ENCODE assay signal across 15 mouse cellular contexts in genomic region chr3:21761909-21762308, GRCm38 (mm10).
A peak's percentile ranks its signal among the peaks of the same experiment; 100 is the strongest.
DNase-seq lines count a peak whose midpoint lies in the region; TF ChIP-seq lines count a peak whose summit lies in the region.
"Had no signal": no experiment of that assay in that cellular context is flagged by ENCODE, and none has a peak within 500 bp of the region (broad histone marks: within the 10 kb centered on the region; RNA-seq: fewer than 3 reads in every experiment).

No protein-coding gene starts in this region.

- H3K79me3 ChIP-seq in C2C12 (ENCODE audit: low read depth), result no peaks in the 10 kb centered on the region

- 83% methylated on average over 3 of the region's 3 CpGs for WGBS in limb, embryonic 10.5 days

- TF ChIP-seq CTCF in C2C12 (IDR thresholded peaks at IDR 0.05; ENCODE audit: control insufficient read depth, insufficient read depth, insufficient read length), result no peak

- no peak overlapping the region for H3K27ac ChIP-seq in limb, embryonic 10.5 days
- H3K27ac ChIP-seq: forebrain, embryonic 10.5 days; hindbrain, embryonic 15.5 days; limb, embryonic 12.5 days; macrophage had no signal

- no peak overlapping the region for H3K4me3 ChIP-seq in C2C12 (ENCODE audit: insufficient read depth, poor library complexity, severe bottlenecking)
- H3K4me3 ChIP-seq in limb, embryonic 10.5 days, result no peak overlapping the region
- H3K4me3 ChIP-seq: forebrain, embryonic 10.5 days; hindbrain, embryonic 15.5 days; limb, embryonic 12.5 days had no signal

- no peaks in the 10 kb centered on the region for H3K27me3 ChIP-seq in C2C12 (ENCODE audit: control insufficient read depth, insufficient read depth, insufficient read length)
- no peaks in the 10 kb centered on the region for H3K27me3 ChIP-seq in limb, embryonic 10.5 days (ENCODE audit: low read depth, poor library complexity, severe bottlenecking)
- H3K27me3 ChIP-seq: hindbrain, embryonic 15.5 days; limb, embryonic 12.5 days had no signal

- H3K9me3 ChIP-seq in limb, embryonic 10.5 days (replicated peaks), result no peaks in the 10 kb centered on the region
- H3K9me3 ChIP-seq: forebrain, embryonic 10.5 days; hindbrain, embryonic 15.5 days; limb, embryonic 12.5 days had no signal

- no peaks in the 10 kb centered on the region for H3K79me2 ChIP-seq in C2C12 (ENCODE audit: control insufficient read depth, insufficient read depth)

- H3K4me1 ChIP-seq in limb, embryonic 10.5 days, result no peaks in the 10 kb centered on the region
- H3K4me1 ChIP-seq: forebrain, embryonic 10.5 days; hindbrain, embryonic 15.5 days; limb, embryonic 12.5 days had no signal

- H3ac ChIP-seq in C2C12 (ENCODE audit: control insufficient read depth, insufficient read length, low read depth), result no peak overlapping the region

- no peaks in the 10 kb centered on the region for H3K36me3 ChIP-seq in C2C12 (ENCODE audit: control insufficient read depth, insufficient read depth)
- H3K36me3 ChIP-seq in limb, embryonic 10.5 days, result no peaks in the 10 kb centered on the region
- H3K36me3 ChIP-seq: forebrain, embryonic 10.5 days; hindbrain, embryonic 15.5 days; limb, embryonic 12.5 days had no signal

- DNase-seq in kidney, adult 8-10 months, result peak; percentile 12 to 13
- DNase-seq in kidney, postnatal 10 days, result no peak
- DNase-seq in adrenal gland, postnatal 25 days, result peak; percentile 54
- peak; percentile 28 for DNase-seq in lung, postnatal 14 days
- DNase-seq in natural killer cell, adult 2 months (ENCODE audit: low spot score in 2 of 2), result no peak
- DNase-seq in frontal cortex, adult 2 months (ENCODE audit: extremely low spot score in 1 of 2, low spot score in 1 of 2), result no peak
- no peak for DNase-seq in limb, embryonic 10.5 days (ENCODE audit: low spot score)
- DNase-seq: cerebellum, adult 18-20 months; layer of hippocampus, adult 9-11 months; retina, postnatal 1 day had no signal

TF ChIP-seq in C2C12, 6 proteins besides CTCF, POLR2A, EP300 and RAD21:
- no peak for TF ChIP-seq MYOG (IDR thresholded peaks at IDR 0.05; ENCODE audit: control insufficient read depth, extremely low read depth, insufficient read length)
- peak; percentile 95 for TF ChIP-seq CEBPB (IDR thresholded peaks at IDR 0.05; ENCODE audit: low read depth)

Comparison
In these comparisons a context has a peak if more than half of its experiments do, and no peak if none do; other contexts are left out.
1. DNase-seq: peak in kidney, adult 8-10 months (2 of 2), adrenal gland, postnatal 25 days (single experiment) and lung, postnatal 14 days (single experiment); none in kidney, postnatal 10 days (single experiment), natural killer cell, adult 2 months (0 of 2), frontal cortex, adult 2 months (0 of 2) and limb, embryonic 10.5 days (single experiment).